Mouse (Mus musculus) frontal cortex, postnatal 10 days (tissue): ENCODE results near the gene Wwox.
A peak's percentile ranks its signal among the peaks of the same experiment; 100 is the strongest.

Experiments
- DNase-seq, 2 experiments: peaks; one replicate each; pipeline ENCODE4 v3.0.0; 2022; ENCODE audit warnings: low spot score in 2 of 2, mixed read lengths in 1 of 2

The Wwox gene

GRCm38 (mm10) chr8:115159208-115159607 lies 719.8 kb downstream of the Wwox start:
- no peak for DNase-seq

- no peak for DNase-seq
Measured at GRCm38 (mm10) chr8:115159711-115160374, 720.4 kb downstream of the Wwox start.

DNA sequence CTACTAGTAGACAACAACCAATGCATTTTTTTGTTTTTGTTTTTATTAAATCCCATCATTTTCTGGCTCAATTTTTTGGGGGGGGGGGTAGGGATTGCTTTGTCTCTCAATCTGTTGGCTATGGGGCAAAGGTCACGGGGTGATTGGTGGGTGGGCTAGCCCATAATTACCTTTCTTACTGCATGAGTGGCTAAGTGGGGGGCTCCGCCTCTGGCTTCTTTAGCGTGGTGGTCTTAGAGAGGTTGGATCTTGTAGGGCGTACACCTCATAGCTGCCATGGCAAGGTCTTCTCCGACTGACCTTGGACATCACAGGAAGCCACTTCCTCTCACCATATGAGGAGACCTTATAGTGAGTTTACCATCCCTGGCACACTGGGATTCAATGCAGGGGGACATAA lies 721.0 kb downstream of the Wwox start:
- DNase-seq, result no peak

GRCm38 (mm10) chr8:115161520-115161919 lies 722.1 kb downstream of the Wwox start:
- no peak for DNase-seq

GRCm38 (mm10) chr8:115164872-115165271 lies 725.4 kb downstream of the Wwox start:
- DNase-seq, result no peak

DNA sequence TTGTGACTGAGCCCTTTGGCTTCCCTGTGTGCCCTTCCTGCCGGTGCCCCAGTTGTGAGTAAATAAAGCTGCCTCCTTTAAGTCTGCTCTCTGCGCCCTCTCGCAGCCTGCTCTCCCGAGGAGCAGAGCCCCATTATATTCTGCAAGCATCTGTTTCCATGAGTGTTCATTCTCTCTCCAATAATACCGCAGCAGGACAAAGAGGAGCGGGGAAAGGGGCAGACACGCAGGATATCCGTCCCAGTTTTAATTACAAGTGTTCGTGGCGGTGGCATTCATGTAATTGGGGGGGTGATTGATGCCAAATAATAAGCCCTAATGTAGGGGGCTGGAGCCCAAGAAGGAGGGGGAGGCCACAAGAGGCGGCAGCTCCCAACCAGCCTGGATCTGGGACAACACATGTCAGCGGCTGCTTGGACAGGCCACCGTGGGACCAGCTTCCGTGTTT lies 734.2 kb downstream of the Wwox start:
- DNase-seq, result peak in 1 of 2 experiments; percentile 32

- no peak for DNase-seq
Measured at GRCm38 (mm10) chr8:115185431-115185964, 746.0 kb downstream of the Wwox start.

DNA sequence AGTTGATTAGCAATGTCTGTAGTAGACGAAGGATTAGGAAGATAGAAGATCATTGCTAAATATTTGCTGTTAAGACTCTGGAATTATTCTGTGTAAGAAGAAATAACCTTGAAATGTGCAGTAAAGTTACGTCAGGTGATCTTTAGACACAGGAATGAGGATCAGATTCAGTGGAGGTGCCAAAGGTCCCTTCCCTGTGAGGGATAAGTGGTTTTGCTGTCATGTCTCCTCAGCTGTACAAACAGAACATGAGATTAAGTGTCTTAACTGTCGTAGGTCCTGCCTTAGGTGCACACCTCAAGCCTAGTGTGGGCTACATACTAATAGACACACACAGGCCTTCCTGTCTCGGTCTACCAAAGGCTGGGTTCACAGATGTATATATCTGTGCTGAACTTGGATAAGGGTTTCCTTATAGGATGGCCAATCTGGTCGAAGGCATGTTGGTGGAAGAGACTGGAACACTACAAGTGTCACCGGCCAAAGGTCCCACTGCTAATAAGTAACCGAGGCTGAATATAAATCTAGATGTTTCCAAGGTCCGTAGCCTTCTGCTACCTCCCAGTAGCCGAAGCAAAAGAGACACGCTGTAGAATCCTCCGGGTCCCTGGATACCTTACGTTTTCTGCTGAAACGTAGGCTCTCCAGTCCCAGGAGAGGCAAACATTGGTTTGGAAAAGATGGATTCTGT lies 746.8 kb downstream of the Wwox start:
- no peak for DNase-seq

DNA sequence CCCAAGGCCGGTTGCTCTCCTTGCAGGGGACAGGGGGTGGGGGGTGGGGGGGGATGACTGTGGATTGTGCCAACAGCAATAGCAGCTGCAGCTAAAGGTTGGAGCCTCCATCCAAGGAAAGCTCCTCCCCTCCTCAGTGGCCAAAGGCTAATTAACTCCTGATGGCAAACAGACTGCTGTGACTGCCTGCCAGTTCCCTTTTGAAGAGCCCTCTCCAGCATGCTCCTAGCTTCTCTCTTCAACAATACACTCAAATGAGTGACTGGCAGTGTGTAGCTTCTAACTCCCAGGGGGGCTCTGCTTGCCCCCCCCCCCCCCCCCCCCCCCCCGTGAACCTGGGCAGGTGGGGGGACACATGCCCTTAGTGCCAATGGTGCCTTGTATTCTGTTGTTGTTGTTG lies 747.4 kb downstream of the Wwox start:
- no peak for DNase-seq

DNA sequence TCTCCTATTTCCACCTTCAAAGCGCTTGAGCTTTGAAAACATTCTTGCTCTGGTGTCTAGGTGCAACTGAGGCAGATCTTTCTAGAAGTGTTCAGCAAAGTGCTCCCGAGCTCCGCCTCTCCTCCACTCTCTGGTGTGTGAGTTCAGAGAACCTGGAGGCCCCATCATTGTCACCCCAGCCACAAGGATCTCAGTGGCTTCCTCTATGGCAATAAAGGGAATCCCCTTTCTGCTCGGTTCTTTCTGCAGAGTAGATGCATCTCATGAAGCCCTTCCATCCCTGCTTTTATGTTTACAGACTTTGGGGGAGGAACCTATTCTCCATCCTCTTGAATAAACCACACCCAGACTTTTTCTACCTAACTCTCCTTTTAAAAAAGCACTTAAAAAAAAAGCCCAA lies 749.0 kb downstream of the Wwox start:
- no peak for DNase-seq

DNA sequence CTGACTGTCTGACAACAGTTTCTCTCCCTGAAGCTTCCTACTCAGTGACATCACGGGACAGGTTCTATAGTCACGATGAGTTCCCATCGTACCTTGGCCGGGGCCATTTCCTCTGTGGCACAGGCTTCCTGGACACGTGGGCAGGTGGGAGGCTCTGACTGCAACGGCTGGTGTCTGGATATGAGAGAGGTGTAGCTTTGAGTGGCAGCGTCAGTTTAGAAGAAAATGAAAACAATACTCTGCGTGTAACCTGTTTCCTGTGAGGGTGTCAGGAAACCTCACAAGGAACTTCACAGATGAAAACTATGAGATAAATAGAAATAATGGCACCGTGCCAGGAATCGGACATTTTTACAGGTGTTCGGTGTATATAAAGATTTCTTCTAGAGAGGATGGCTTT lies 750.4 kb downstream of the Wwox start:
- DNase-seq, result no peak

- DNase-seq, result no peak
Measured at GRCm38 (mm10) chr8:115193767-115194166, 754.3 kb downstream of the Wwox start.

DNA sequence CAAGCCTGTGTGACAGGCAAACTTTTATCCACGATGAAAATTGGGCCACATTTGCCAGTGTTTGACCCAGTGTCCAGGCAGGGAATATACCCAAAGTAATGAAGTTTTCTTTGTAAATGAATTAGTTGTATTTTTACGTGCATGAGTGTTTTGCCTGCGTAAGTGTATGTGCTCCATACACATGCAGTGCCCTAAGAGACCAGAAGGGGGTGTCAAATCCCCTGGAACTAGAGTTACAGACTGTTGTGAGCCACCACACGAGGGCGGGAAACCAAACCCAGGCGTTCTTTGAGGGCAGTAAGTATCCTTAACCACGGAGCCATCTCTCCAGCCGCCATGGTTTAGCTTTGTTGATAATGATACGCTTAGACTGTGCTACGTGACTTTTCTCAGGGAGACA lies 755.9 kb downstream of the Wwox start:
- DNase-seq, result no peak

GRCm38 (mm10) chr8:115196859-115197258 lies 757.4 kb downstream of the Wwox start:
- no peak for DNase-seq

GRCm38 (mm10) chr8:115199204-115199603 lies 759.7 kb downstream of the Wwox start:
- DNase-seq, result no peak

DNA sequence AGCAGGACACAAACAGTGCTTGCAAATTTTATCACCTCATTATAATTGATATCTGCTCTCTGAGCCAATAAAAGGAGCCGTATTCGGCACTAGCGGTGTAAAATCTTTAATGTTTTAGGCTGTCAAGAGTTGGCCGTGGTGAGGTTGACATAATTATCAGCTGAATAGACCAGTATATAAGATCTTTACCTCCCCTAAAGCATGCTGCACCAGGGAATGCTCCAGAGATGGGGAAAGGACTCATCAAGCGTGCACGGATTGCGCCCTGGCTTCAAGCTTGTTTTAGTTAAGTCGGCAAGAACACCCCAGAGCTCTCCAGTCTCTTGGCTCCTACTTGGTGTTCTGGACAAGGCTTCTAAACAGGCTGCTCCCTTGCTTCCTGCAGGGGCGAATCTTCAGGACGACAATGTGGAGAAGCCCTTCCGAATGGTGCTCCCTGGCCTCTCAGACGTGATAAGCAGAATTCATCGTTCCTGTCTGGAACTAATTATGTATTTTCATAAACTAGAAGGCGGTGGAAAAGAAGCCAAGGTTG lies 760.2 kb downstream of the Wwox start:
- DNase-seq, result no peak

DNA sequence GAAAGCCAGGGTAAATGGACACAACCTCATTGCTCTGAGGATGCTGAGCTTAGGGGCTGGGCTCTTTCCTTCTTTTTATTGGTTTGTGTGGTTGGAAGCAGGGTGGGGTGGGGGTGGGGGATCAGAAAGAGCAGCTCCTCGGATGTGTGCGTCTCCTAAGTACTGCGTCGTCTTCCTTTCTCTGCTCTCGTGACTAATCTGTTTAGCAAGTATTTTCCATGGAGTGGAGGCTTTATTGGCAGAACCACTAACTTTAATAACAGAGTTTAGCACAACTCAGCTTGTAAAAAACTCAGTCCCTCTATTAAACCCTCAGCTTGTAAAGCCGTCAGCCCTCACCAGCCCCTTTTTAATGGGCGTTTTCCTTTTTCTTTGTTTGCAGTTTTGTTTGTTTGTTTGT lies 762.3 kb downstream of the Wwox start:
- DNase-seq, result no peak

DNA sequence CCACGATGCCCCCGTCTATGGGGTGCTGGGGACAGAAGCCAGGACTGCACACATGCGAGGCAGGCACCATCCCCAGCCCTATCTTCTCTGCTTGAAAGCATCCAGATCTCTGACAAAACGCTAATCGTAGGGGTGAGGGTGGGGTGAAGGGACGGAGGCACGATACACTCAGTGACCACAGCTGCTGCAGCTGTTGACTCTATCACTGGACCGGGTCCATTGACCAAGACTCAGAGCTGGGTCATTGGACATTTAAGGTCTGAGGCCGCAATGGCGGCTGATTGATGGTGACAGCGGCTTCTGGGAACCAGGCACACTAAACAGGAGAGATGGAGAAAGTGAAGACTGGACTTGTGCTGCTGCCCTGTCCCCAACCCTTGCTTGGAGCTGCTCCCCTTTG lies 768.0 kb downstream of the Wwox start:
- no peak for DNase-seq

DNA sequence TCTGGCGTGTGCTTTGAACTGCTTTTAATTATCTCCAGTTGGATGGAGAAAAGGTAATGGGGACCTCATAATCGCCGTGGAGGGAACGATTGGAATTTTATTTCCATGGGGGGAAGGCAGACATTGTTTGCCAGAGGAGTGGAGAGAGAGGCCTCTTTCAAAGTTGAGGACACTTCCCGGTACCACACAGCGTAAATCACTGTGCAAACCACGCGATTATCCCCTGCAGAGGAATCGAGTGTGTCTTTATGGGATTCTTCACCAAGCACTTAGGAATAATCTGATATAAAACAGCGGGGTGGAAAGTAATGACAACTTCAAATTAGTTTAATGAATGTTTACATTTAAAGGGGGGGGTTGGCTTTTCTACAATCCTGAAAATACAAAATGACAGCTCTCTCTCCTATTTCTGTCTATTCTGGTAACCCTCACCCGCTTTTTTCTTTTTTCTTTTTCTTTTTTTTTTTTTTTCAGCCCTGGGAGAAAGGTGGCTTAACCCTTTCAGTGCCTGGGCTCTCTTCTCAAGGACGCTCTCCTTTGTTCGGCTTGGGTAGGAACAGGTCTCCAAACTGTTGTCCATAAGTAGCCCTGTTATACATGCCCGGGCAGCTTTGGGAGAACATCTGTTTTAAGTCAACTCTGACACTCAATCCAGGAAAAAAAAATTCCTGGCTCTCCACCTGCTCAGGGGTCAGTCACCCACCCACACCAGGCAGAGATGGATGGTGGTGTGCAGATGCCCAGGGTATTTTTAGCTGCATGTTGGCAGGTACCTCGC lies 769.1 kb downstream of the Wwox start:
- DNase-seq, result no peak

- DNase-seq, result no peak
Measured at GRCm38 (mm10) chr8:115210014-115210413, 770.6 kb downstream of the Wwox start.

DNA sequence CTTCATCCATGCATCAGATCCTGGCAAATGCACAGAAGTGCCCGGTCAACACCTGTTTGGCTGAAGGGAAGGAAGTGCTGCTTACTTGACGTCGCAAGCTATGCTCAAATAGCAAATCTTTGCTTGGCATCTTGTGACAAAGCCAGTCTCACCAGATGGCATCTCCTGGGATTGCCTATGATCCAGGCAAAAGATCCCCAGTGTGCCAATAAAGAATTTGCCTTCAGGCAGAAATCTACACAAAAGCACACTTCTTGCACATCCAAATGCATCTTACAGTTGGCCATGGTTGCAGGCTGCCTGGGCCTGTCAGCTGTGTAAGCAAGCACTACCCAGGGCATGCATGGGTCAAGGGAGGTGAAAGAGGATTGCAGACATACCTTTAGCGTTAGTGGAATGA lies 773.7 kb downstream of the Wwox start:
- no peak for DNase-seq

GRCm38 (mm10) chr8:115214870-115215269 lies 775.4 kb downstream of the Wwox start:
- no peak for DNase-seq
